Mouse (Mus musculus): ENCODE results near the gene Aadacl4. TPM values are rescaled to one million over a fixed set of nuclear protein-coding genes. Genes with fewer than 3 reads are reported as not detected.
"Not testable (repeated sequence)": the region's sequence is repeated elsewhere in the genome, so short reads cannot be mapped to it uniquely, and the experiment has no call there.

Gene Aadacl4
- total RNA-seq (2021) = not detected

DNA sequence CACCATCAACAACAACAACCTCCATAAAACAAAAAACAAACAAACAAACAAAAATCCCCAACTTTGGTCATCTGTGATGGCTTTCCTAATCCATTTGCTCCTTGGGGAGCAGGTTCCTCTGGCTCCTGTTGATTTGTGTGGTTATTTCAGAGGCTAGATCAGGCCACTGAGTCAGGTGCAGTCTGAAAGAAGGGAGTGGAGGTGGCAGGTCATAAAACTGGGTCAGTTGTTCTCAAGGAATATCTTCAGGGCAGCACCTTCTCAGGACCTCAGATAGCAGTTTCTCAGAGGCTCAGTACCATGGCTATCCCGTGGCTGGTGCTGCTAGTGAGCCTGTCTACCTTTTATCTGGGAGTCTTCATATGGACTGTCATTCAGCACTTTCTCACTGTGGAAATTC, at the start of gene Aadacl4:
Gene Aadacl4, plus strand, starts transcription at position 301 of the 400 bp plus-strand sequence.
- DNase-seq = no peak

- no peak for DNase-seq
Measured at GRCm38 (mm10) chr4:144565034-144565433, 48.5 kb upstream of the Aadacl4 start, which contains the start of gene Gm13124. Gm13124 (minus strand) TSS chr4:144565134.

DNA sequence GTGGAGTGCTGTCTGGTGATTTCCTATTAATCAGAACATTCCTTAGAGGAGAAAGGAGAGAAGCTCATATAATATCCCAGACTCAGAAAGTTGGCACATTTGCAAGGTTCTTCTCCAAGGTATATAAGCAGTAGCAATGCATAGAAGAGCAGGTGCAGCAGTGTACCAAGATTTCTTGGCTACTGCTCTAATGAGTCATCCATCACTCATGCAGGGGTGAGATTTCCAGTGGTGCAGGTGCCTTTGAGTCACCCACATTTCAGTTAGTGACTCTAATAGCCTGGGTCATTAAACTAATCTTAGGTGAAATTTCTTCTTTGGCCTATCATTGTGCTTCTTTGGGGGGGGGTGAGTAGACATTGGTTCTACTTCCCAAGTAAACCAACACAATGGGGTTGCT, 45.8 kb upstream of the Aadacl4 start:
- DNase-seq = no peak

GRCm38 (mm10) chr4:144586207-144586606, 27.3 kb upstream of the Aadacl4 start:
- not testable (repeated sequence) for DNase-seq

DNA sequence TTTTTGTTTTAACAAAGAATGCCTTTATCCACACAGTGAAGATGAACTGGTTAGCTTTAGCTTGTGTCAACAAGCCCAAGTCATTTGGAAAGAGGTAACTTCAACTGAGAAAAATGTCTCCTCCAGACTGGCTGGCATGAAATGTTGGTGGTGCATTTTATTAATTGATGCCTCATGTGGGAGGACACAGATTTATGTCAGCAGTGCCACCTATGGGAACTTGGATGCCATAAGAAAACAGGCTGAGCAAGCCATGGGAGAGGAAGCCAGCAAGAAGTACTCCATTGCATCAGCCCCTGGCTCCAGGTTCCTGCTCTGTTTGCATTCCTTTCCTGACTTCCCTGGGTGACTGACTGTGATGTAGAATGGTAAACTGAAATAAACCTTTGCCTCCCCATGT, 20.7 kb upstream of the Aadacl4 start:
- no peak for DNase-seq

DNA sequence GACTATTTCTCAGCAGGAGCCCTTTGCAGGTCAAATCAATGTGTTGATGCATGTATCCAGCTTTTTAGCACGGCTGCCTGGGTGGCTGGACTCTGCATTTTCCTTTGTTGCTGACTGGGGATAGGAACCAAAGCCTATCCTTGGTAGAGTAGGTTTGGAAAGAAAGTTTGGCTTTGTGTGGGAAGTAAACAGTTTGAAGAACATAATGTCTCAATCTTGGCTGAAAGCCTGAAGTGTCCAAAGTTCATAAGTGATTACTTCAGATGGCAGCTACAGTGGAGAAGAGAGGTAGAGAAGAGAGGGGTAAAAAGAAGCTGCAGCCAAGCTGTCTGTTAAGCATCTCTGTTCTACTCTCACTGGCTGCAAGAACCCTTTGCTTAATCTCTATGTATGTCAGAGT, 1.1 kb downstream of the Aadacl4 start:
- DNase-seq = no peak

DNA sequence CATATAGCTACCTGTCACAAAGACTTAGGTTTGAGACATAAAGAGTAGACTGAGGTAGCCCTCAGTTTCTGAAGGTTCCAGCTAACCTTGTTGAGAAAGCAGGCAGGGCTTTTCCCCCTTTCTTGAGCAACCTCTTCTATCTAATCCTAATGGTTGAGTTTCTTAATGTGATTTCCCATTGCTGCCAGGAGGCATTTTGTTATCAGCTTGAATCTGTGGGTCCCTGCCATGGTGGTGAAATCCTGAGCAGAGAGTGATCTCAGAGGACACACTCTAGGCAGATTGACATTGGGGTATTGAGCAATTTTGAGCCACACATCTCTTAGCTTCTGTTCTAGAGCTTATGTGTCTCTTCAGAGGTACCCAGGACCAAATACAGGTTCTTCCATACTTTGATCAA, 24.8 kb downstream of the Aadacl4 start:
- DNase-seq = no peak

Other genes with a start within 250 kb of the Aadacl4 start
- not detected for gene Pramef20, start 235.8 kb upstream of the Aadacl4 start, total RNA-seq (2021)
- gene Pramef12, start 205.2 kb upstream of the Aadacl4 start, total RNA-seq (2021) = not detected
- not detected for gene 1700012P22Rik, start 174.9 kb upstream of the Aadacl4 start, total RNA-seq (2021)
- not detected for gene Gm9944, start 160.4 kb upstream of the Aadacl4 start, total RNA-seq (2021)
- not detected for gene Aadacl3, start 150.0 kb upstream of the Aadacl4 start, total RNA-seq (2021)
- gene 9430007A20Rik, start 93.9 kb upstream of the Aadacl4 start, total RNA-seq (2021) = not detected
- not detected for gene Gm13124, start 48.6 kb upstream of the Aadacl4 start, total RNA-seq (2021)
- not detected for gene Gm436, start 72.7 kb downstream of the Aadacl4 start, total RNA-seq (2021)
- gene Gm13178, start 107.7 kb downstream of the Aadacl4 start, total RNA-seq (2021) = not detected
- not detected for gene Gm438, start 172.9 kb downstream of the Aadacl4 start, total RNA-seq (2021)

Data from heart, postnatal 4 days (tissue).